Mouse (Mus musculus): ENCODE data around the gene Armh1.

DNA sequence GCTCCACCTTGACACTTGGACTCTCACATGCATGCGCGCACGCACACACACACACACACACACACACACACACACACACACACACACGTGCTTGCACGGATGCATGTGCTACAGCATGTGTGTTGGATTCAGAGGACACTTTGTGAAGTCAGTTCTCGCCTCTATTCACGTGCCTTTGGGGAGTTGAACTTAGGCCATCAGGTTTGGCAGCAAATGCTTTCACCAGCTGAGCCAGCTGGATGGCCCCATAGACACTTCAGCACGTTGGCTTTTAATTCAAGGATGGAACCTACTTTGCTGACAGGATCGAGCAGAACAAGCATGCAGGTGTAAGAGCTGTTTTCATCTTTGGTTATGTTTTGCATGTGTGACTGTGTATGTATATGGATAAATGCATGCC, 30.1 kb downstream of the Armh1 start:
- TF ChIP-seq POLR2A (IDR thresholded peaks at IDR 0.05; ENCODE audit: extremely low read depth, insufficient read depth, low read length) (no peak), CTCF (IDR thresholded peaks at IDR 0.05; ENCODE audit: low read depth, low read length) (no peak)
